Mouse (Mus musculus): ENCODE data around the gene Haus4. TPM values are rescaled to one million over a fixed set of nuclear protein-coding genes. Genes with fewer than 3 reads are reported as not detected.

Gene Haus4
- polyA plus RNA-seq, 1 experiment from 2014 or later: 52.4 TPM

GRCm38 (mm10) chr14:54528007-54528393, 26.4 kb downstream of the Haus4 start:
- peak overlapping the region; percentile 68 for H3K9ac ChIP-seq (ENCODE audit: low read length)
- H3K4me2 ChIP-seq (ENCODE audit: low read depth, severe bottlenecking): peak overlapping the region; percentile 75
- H3K4me3 ChIP-seq (ENCODE audit: low read depth, low read length): peak overlapping the region; percentile 34
- no peaks in the 10 kb centered on the region for H3K9me3 ChIP-seq (ENCODE audit: control insufficient read depth, low read length)
- ATAC-seq (ENCODE audit: insufficient number of reproducible peaks, low FRiP score, low TSS enrichment, low read depth) (peak; percentile 47; the same call in 1 of the 2 replicates), DNase-seq (ENCODE audit: low spot score) (peak; percentile 31)
- H3K36me3 ChIP-seq (ENCODE audit: control insufficient read depth, insufficient read depth, low read length): no peaks in the 10 kb centered on the region
- H3K27me3 ChIP-seq (ENCODE audit: control insufficient read depth, insufficient read depth, low read length): no peaks in the 10 kb centered on the region
- H3K27ac ChIP-seq (replicated peaks; ENCODE audit: low read depth, low read length): no peak overlapping the region
- WGBS: 16% methylated on average over 5 of the region's 5 CpGs
- H3K4me1 ChIP-seq (ENCODE audit: control insufficient read depth, insufficient read depth, low read length): peaks cover 8% of the 10 kb centered on the region; the same call in 1 of the 2 replicates

GRCm38 (mm10) chr14:54527227-54528006, 27.0 kb downstream of the Haus4 start:
- WGBS: 1% methylated on average over 18 of the region's 18 CpGs
- peak; percentile 65; the same call in 1 of the 2 replicates for ATAC-seq (ENCODE audit: insufficient number of reproducible peaks, low FRiP score, low TSS enrichment, low read depth)
- H3K4me2 ChIP-seq (ENCODE audit: low read depth, severe bottlenecking): peak overlapping the region; percentile 75
- peaks cover 8% of the 10 kb centered on the region; the same call in 1 of the 2 replicates for H3K4me1 ChIP-seq (ENCODE audit: control insufficient read depth, insufficient read depth, low read length)
- H3K9ac ChIP-seq (ENCODE audit: low read length): peak overlapping the region; percentile 68
- H3K27me3 ChIP-seq (ENCODE audit: control insufficient read depth, insufficient read depth, low read length): no peaks in the 10 kb centered on the region
- peak overlapping the region; percentile 42; the same call in 1 of the 2 replicates for H3K27ac ChIP-seq (replicated peaks; ENCODE audit: low read depth, low read length)
- DNase-seq (ENCODE audit: low spot score): peak; percentile 63
- H3K4me3 ChIP-seq (ENCODE audit: low read depth, low read length): peak overlapping the region; percentile 34
- H3K36me3 ChIP-seq (ENCODE audit: control insufficient read depth, insufficient read depth, low read length): no peaks in the 10 kb centered on the region
- no peaks in the 10 kb centered on the region for H3K9me3 ChIP-seq (ENCODE audit: control insufficient read depth, low read length)

GRCm38 (mm10) chr14:54523600-54523999, 30.8 kb downstream of the Haus4 start:
- ATAC-seq (ENCODE audit: insufficient number of reproducible peaks, low FRiP score, low TSS enrichment, low read depth): no peak
- Histone ChIP-seq H3K4me1 (ENCODE audit: control insufficient read depth, insufficient read depth, low read length) (peaks cover 8% of the 10 kb centered on the region; the same call in 1 of the 2 replicates), H3K4me2 (ENCODE audit: low read depth, severe bottlenecking) (no peak overlapping the region), H3K36me3 (ENCODE audit: control insufficient read depth, insufficient read depth, low read length) (no peaks in the 10 kb centered on the region), H3K9me3 (ENCODE audit: control insufficient read depth, low read length) (no peaks in the 10 kb centered on the region), H3K9ac (ENCODE audit: low read length) (no peak overlapping the region), H3K27me3 (ENCODE audit: control insufficient read depth, insufficient read depth, low read length) (no peaks in the 10 kb centered on the region), H3K4me3 (ENCODE audit: low read depth, low read length) (no peak overlapping the region), H3K27ac (replicated peaks; ENCODE audit: low read depth, low read length) (no peak overlapping the region)
- DNase-seq (ENCODE audit: low spot score): no peak
- WGBS: 39% methylated on average over 6 of the region's 6 CpGs

GRCm38 (mm10) chr14:54516710-54517310, 37.6 kb downstream of the Haus4 start:
- 0 out of 2 replicates have a peak, but pooled peaks cover 2% of the 10 kb centered on the region for H3K4me1 ChIP-seq (ENCODE audit: control insufficient read depth, insufficient read depth, low read length)
- H3K27ac ChIP-seq (replicated peaks; ENCODE audit: low read depth, low read length): no peak overlapping the region
- H3K27me3 ChIP-seq (ENCODE audit: control insufficient read depth, insufficient read depth, low read length): no peaks in the 10 kb centered on the region
- no peak for DNase-seq (ENCODE audit: low spot score)
- H3K36me3 ChIP-seq (ENCODE audit: control insufficient read depth, insufficient read depth, low read length): peaks cover 28% of the 10 kb centered on the region
- H3K4me2 ChIP-seq (ENCODE audit: low read depth, severe bottlenecking): peak overlapping the region; percentile 56
- H3K9ac ChIP-seq (ENCODE audit: low read length): peak overlapping the region; percentile 81
- H3K9me3 ChIP-seq (ENCODE audit: control insufficient read depth, low read length): peaks cover 4% of the 10 kb centered on the region; the same call in 1 of the 2 replicates
- H3K4me3 ChIP-seq (ENCODE audit: low read depth, low read length): peak overlapping the region; percentile 66
- 6% methylated on average over 17 of the region's 17 CpGs for WGBS
- no peak; the same call in 1 of the 2 replicates for ATAC-seq (ENCODE audit: insufficient number of reproducible peaks, low FRiP score, low TSS enrichment, low read depth)

GRCm38 (mm10) chr14:54509774-54510173, 44.6 kb downstream of the Haus4 start:
- ATAC-seq (ENCODE audit: insufficient number of reproducible peaks, low FRiP score, low TSS enrichment, low read depth) (no peak), DNase-seq (ENCODE audit: low spot score) (no peak)
- Histone ChIP-seq H3K9ac (ENCODE audit: low read length) (no peak overlapping the region), H3K27ac (replicated peaks; ENCODE audit: low read depth, low read length) (no peak overlapping the region), H3K4me1 (ENCODE audit: control insufficient read depth, insufficient read depth, low read length) (no peaks in the 10 kb centered on the region), H3K4me3 (ENCODE audit: low read depth, low read length) (no peak overlapping the region), H3K4me2 (ENCODE audit: low read depth, severe bottlenecking) (no peak overlapping the region), H3K9me3 (ENCODE audit: control insufficient read depth, low read length) (peaks cover 4% of the 10 kb centered on the region; the same call in 1 of the 2 replicates), H3K36me3 (ENCODE audit: control insufficient read depth, insufficient read depth, low read length) (peaks cover 72% of the 10 kb centered on the region), H3K27me3 (ENCODE audit: control insufficient read depth, insufficient read depth, low read length) (no peaks in the 10 kb centered on the region)
- 91% methylated on average over 9 of the region's 9 CpGs for WGBS

GRCm38 (mm10) chr14:54503092-54503491, 51.3 kb downstream of the Haus4 start:
- H3K27ac ChIP-seq (replicated peaks; ENCODE audit: low read depth, low read length): no peak overlapping the region
- H3K9ac ChIP-seq (ENCODE audit: low read length): no peak overlapping the region
- no peak overlapping the region for H3K4me3 ChIP-seq (ENCODE audit: low read depth, low read length)
- DNase-seq (ENCODE audit: low spot score): no peak
- H3K9me3 ChIP-seq (ENCODE audit: control insufficient read depth, low read length): no peaks in the 10 kb centered on the region
- H3K4me2 ChIP-seq (ENCODE audit: low read depth, severe bottlenecking): no peak overlapping the region
- H3K4me1 ChIP-seq (ENCODE audit: control insufficient read depth, insufficient read depth, low read length): no peaks in the 10 kb centered on the region
- no peaks in the 10 kb centered on the region for H3K27me3 ChIP-seq (ENCODE audit: control insufficient read depth, insufficient read depth, low read length)
- H3K36me3 ChIP-seq (ENCODE audit: control insufficient read depth, insufficient read depth, low read length): peaks cover 14% of the 10 kb centered on the region; the same call in 1 of the 2 replicates
- ATAC-seq (ENCODE audit: insufficient number of reproducible peaks, low FRiP score, low TSS enrichment, low read depth): no peak
- 83% methylated on average over 2 of the region's 2 CpGs for WGBS

- ATAC-seq (ENCODE audit: insufficient number of reproducible peaks, low FRiP score, low TSS enrichment, low read depth): no peak
- no peak for DNase-seq (ENCODE audit: low spot score)
Measured at GRCm38 (mm10) chr14:54501365-54501764, 53.1 kb downstream of the Haus4 start.

GRCm38 (mm10) chr14:54499330-54499729, 55.1 kb downstream of the Haus4 start:
- H3K4me3 ChIP-seq (ENCODE audit: low read depth, low read length): no peak overlapping the region
- H3K4me2 ChIP-seq (ENCODE audit: low read depth, severe bottlenecking): no peak overlapping the region
- H3K27me3 ChIP-seq (ENCODE audit: control insufficient read depth, insufficient read depth, low read length): no peaks in the 10 kb centered on the region
- H3K36me3 ChIP-seq (ENCODE audit: control insufficient read depth, insufficient read depth, low read length): no peaks in the 10 kb centered on the region
- H3K4me1 ChIP-seq (ENCODE audit: control insufficient read depth, insufficient read depth, low read length): no peaks in the 10 kb centered on the region
- no peak overlapping the region for H3K27ac ChIP-seq (replicated peaks; ENCODE audit: low read depth, low read length)
- DNase-seq (ENCODE audit: low spot score): no peak
- no peak overlapping the region for H3K9ac ChIP-seq (ENCODE audit: low read length)
- 82% methylated on average over 2 of the region's 2 CpGs for WGBS
- no peaks in the 10 kb centered on the region for H3K9me3 ChIP-seq (ENCODE audit: control insufficient read depth, low read length)
- ATAC-seq (ENCODE audit: insufficient number of reproducible peaks, low FRiP score, low TSS enrichment, low read depth): no peak

More at GRCm38 (mm10) chr14:54501365-54501764, 53.1 kb downstream of the Haus4 start:
- Histone ChIP-seq H3K4me1 (ENCODE audit: control insufficient read depth, insufficient read depth, low read length) (no peaks in the 10 kb centered on the region), H3K27ac (replicated peaks; ENCODE audit: low read depth, low read length) (no peak overlapping the region), H3K9me3 (ENCODE audit: control insufficient read depth, low read length) (no peaks in the 10 kb centered on the region), H3K4me3 (ENCODE audit: low read depth, low read length) (no peak overlapping the region), H3K4me2 (ENCODE audit: low read depth, severe bottlenecking) (no peak overlapping the region), H3K9ac (ENCODE audit: low read length) (no peak overlapping the region), H3K27me3 (ENCODE audit: control insufficient read depth, insufficient read depth, low read length) (no peaks in the 10 kb centered on the region), H3K36me3 (ENCODE audit: control insufficient read depth, insufficient read depth, low read length) (no peaks in the 10 kb centered on the region)
- WGBS: 74% methylated on average over 2 of the region's 2 CpGs
